Mouse (Mus musculus) ES-E14 (cell line): ENCODE results near the gene Abhd14a. TPM values are rescaled to one million over a fixed set of nuclear protein-coding genes. Genes with fewer than 3 reads are reported as not detected.

Source experiments
- DNase-seq: peaks from one replicate; pipeline ENCODE4 v3.0.0-alpha.2; 2013; ENCODE audit warnings: low read depth, low spot score
- H3K27ac ChIP-seq: 2 replicates; pipeline ENCODE4 v1.5.1; 2012; ENCODE audit warnings: low read depth, mild to moderate bottlenecking, low read length, moderate library complexity, mixed read lengths; ENCODE audit not compliant: poor library complexity, insufficient read depth, severe bottlenecking
- H3K36me3 ChIP-seq: 2 replicates; pipeline ENCODE4 v1.6.1; 2012; ENCODE audit warnings: mild to moderate bottlenecking, low read length, moderate library complexity, mixed read lengths; ENCODE audit not compliant: control insufficient read depth, poor library complexity, insufficient read depth, severe bottlenecking
- H3K4me1 ChIP-seq, 2 experiments: fragments of 150-350 bp in 1 of 2; sonication (generic) in 1 of 2; 2 replicates each; pipeline ENCODE4 v1.6.1; 2012; ENCODE audit warnings: low read length in 2 of 2, mild to moderate bottlenecking in 1 of 2, mixed read lengths in 1 of 2; ENCODE audit not compliant: control insufficient read depth in 2 of 2, insufficient read depth in 2 of 2, poor library complexity in 1 of 2
- H3K4me3 ChIP-seq, 2 experiments: fragments of 150-350 bp in 1 of 2; sonication (generic) in 1 of 2; 2 replicates each; pipeline ENCODE4 v1.5.1; 2012; ENCODE audit warnings: low read length in 2 of 2, low read depth in 1 of 2, mild to moderate bottlenecking in 1 of 2, mixed read lengths in 1 of 2; ENCODE audit not compliant: insufficient read depth in 1 of 2, poor library complexity in 1 of 2, severe bottlenecking in 1 of 2
- H3K9ac ChIP-seq: 2 replicates; pipeline ENCODE4 v1.6.1; 2012; ENCODE audit warnings: low read depth, mild to moderate bottlenecking, low read length, mixed read lengths; ENCODE audit not compliant: poor library complexity, insufficient read depth, severe bottlenecking
- H3K9me3 ChIP-seq: fragments of 150-350 bp; sonication (generic); 2 replicates; pipeline ENCODE4 v1.6.1; 2012; ENCODE audit warnings: low read depth, mild to moderate bottlenecking, low read length; ENCODE audit not compliant: control insufficient read depth, insufficient read depth
- CHD2 ChIP-seq: IDR thresholded peaks from 2 replicates; pipeline ENCODE4 v1.6.1; 2014; ENCODE audit warnings: mild to moderate bottlenecking, low read depth, low read length, inconsistent platforms
- HCFC1 ChIP-seq: IDR thresholded peaks from 2 replicates; pipeline ENCODE4 v1.6.1; 2012; ENCODE audit warnings: low read length, inconsistent platforms, borderline replicate concordance; ENCODE audit not compliant: insufficient read depth
- MAFK ChIP-seq: IDR thresholded peaks from 2 replicates; pipeline ENCODE4 v1.6.1; 2014; ENCODE audit warnings: mild to moderate bottlenecking, low read depth, low read length, inconsistent platforms; ENCODE audit not compliant: insufficient read depth
- ZC3H11A ChIP-seq: IDR thresholded peaks from 2 replicates; pipeline ENCODE4 v1.6.1; 2012; ENCODE audit warnings: low read depth, mild to moderate bottlenecking, inconsistent platforms, low read length, borderline replicate concordance
- ZNF384 ChIP-seq: IDR thresholded peaks from 2 replicates; pipeline ENCODE4 v1.6.1; 2012; ENCODE audit warnings: low read depth, low read length, inconsistent platforms
- in situ Hi-C, 2 experiments: fragments of 600-800 bp; cut with MboI; formaldehyde crosslinking; loops; one replicate each; pipeline ENCODE4 v1.15.1; 2025; ENCODE audit warnings: low sequenced_read_pairs in 2 of 2, inconsistent platforms in 1 of 2; ENCODE audit not compliant: unreplicated experiment in 2 of 2
- total RNA-seq: library from RNA; depleted of rRNA; stranded (reverse); fragments of 300-350 nt; gene quantifications from 2 replicates; pipeline ENCODE4 v1.2.3, GENCODE M21; 2012

Abhd14a gene
- total RNA-seq, 1 experiment: 23.0 TPM

DNA sequence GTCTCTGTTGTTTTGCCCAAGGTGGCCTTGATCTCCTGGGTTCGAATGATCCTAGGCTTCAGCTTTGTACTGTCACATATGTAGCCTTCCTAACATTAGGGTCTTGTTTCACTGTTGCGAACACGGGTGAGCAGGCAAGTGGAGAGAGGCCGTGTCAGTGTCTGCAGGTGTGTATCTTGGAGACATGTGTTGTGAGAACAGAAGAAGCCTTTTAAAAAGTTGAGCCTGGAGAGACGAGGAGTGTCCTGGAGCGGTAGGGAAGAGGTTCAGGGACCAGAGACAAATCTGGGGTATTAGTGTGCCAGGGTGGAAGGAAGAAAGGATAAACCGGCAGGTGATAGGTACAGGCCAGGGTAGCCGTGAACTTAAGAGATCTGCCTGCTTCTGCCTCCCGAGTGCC lies 30.6 kb upstream of the Abhd14a start:
- TF ChIP-seq MAFK (no peak), HCFC1 (no peak), CHD2 (no peak), ZC3H11A (no peak), ZNF384 (no peak)
- no peak overlapping the region for H3K27ac ChIP-seq
- H3K4me3 ChIP-seq: peak overlapping the region; percentile 76 to 86
- no peak for DNase-seq
- H3K4me1 ChIP-seq: peaks cover 5 to 19% of the 10 kb centered on the region in 2 experiments; a peak in 2 of 4 replicates
- H3K36me3 ChIP-seq: peaks cover 31% of the 10 kb centered on the region
- no peaks in the 10 kb centered on the region for H3K9me3 ChIP-seq
- H3K9ac ChIP-seq: peak overlapping the region; percentile 86; the same call in 1 of the 2 replicates
- in situ Hi-C loops: no loop called here

DNA sequence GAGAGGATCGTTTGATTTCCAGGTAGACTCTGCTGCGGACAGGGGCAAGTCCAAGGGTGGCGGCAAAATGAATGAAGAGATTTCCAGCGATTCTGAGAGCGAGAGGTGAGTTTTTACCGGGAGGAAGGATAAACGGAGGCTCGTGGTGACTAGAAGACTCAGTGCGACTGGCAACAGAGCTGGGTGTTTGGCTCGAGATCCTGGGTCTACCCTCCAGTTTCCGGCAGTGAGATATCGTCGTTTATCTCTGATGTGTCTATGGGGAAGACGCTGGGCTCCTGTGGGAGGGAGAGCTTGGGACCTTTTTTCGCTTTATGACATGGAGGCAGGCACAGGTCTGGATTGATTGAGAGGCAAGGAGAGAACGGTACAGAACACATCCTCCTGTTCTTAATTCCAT lies 30.2 kb upstream of the Abhd14a start:
- TF ChIP-seq ZNF384: no peak
- TF ChIP-seq ZC3H11A: no peak
- no peak for TF ChIP-seq MAFK
- TF ChIP-seq HCFC1: no peak
- TF ChIP-seq CHD2: no peak
- H3K4me1 ChIP-seq: peaks cover 5 to 15% of the 10 kb centered on the region in 2 experiments; a peak in 2 of 4 replicates
- H3K27ac ChIP-seq: no peak overlapping the region
- peak overlapping the region; percentile 86 for H3K9ac ChIP-seq
- DNase-seq: no peak
- peaks cover 27% of the 10 kb centered on the region for H3K36me3 ChIP-seq
- no peaks in the 10 kb centered on the region for H3K9me3 ChIP-seq
- in situ Hi-C loops: no loop called here
- H3K4me3 ChIP-seq: peak overlapping the region; percentile 76 to 86

DNA sequence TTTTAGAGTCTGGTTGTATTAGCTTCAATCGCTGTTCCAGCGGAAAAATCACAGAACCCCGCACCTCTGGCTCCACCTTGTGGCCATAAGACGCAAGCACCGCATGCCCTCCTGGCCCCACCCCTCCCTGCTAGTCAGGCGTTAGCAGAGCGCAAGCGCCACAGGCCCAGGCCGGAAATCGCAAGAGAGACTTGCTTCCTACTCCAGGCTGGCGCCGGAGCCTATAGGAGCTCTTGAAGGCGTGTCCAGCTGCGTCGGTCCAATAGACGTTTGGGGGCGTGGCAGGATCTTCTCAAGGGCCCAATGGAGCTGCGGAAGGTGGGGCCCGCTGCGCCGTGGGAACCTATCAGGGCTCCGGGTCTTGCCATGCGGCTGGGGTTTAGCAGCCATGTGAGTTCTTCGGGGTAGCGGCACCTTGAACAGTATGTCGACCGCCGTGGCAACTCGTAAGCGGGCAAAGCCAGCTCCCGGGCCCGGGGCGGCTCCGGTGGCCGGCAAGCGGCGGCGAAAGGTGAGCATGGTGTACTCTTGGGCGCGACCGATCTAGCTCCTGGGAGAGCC lies 29.5 kb upstream of the Abhd14a start, which contains the start of gene Parp3:
TSS of gene Parp3 (minus strand) at position 26 of the 561 bp plus-strand sequence.
- Histone ChIP-seq H3K4me3 (peak within 1 kb of the TSS; percentile 76 to 86), H3K9ac (peak within 1 kb of the TSS; percentile 86), H3K27ac (no peak within 1 kb of the TSS), H3K4me1 (peaks cover 5 to 16% of the 10 kb centered on the region in 2 experiments; a peak in 2 of 4 replicates), H3K36me3 (peaks cover 24% of the 10 kb centered on the region), H3K9me3 (no peaks in the 10 kb centered on the region)
- TF ChIP-seq ZC3H11A (peak; percentile 85; the same call in 1 of the 2 replicates), CHD2 (peak; percentile 81), HCFC1 (no peak)
- peak; percentile 99 for DNase-seq
- in situ Hi-C loops: no loop called here

DNA sequence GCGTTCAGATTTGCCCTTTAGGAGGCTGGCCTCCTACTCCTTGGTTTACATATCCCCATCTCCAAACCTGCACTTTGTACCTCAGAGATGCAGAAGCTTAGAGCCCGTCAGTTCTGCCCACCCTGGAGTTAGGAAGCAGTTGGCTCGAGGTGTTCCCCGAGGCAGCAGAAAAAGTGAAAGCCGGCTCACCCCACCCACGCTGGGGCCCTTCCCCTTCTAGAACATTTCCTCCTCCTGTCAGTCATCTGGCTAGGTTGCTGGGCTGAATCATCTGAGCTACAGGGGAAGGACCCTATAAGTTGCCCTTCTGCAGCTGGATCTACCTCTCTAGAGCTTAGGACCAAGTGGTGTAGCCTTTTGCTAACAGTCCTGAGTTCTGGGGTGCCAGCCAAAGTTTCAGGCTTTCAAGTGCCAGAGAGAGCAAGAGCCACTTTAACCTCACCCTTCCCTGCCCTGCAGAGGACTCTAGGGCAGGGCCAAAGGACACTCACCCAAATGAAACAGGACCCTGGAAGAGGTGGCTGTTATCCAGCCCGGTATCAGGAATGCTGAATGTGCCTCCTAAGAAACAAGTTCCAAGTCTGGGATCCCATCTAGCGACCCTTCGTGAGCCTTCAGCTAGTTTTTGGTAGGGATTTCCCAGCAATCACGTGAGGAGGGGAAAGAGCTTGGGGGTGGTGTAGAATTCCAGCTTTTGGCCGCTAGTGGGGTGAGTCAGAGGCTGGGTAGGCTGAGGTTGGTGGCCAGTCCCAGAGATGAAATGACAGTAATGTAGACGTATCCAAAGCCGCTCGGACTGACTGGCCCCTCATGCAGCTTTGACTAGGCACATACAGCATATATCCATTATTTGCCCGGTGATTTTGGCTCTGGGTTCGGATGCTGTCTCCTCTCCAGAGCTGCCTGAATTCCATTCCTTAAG lies 28.8 kb upstream of the Abhd14a start:
- in situ Hi-C loops: no loop called here
- Histone ChIP-seq H3K36me3 (peaks cover 18% of the 10 kb centered on the region), H3K4me3 (peak overlapping the region in 1 of 2 experiments; percentile 31; a peak in 2 of 4 replicates), H3K9me3 (no peaks in the 10 kb centered on the region), H3K27ac (no peak overlapping the region), H3K4me1 (peaks cover 5 to 20% of the 10 kb centered on the region in 2 experiments; a peak in 2 of 4 replicates), H3K9ac (peak overlapping the region; percentile 54; the same call in 1 of the 2 replicates)
- no peak for DNase-seq
- TF ChIP-seq CHD2 (no peak), HCFC1 (no peak), MAFK (no peak), ZC3H11A (no peak), ZNF384 (no peak)
